In genomic region chr3:157321081-157321573, GRCm38 (mm10) we compare ENCODE assay signal across 14 mouse cellular contexts.
DNase-seq lines count a peak whose midpoint lies in the region; ATAC-seq and TF ChIP-seq lines count a peak whose summit lies in the region.
"Had no signal": no experiment of that assay in that cellular context is flagged by ENCODE, and none has a peak within 500 bp of the region (broad histone marks: within the 10 kb centered on the region; RNA-seq: fewer than 3 reads in every experiment).

No protein-coding gene starts in this region.

- H3K27ac ChIP-seq in ES-Bruce4 (ENCODE audit: insufficient read depth, low read length) = peak overlapping the region; percentile 98
- H3K27ac ChIP-seq in forebrain, postnatal 0 days (ENCODE audit: low read depth, low read length) = no peak overlapping the region
- H3K27ac ChIP-seq in midbrain, embryonic 14.5 days (replicated peaks; ENCODE audit: low read depth, low read length) = 0 out of 2 replicates have a peak overlapping the region, but pooled peaks have one; percentile 49
- H3K27ac ChIP-seq: embryonic facial prominence, embryonic 15.5 days; limb, embryonic 10.5 days had no signal

- no peak overlapping the region for H3K4me3 ChIP-seq in ES-Bruce4 (ENCODE audit: low read depth, low read length)
- no peak overlapping the region for H3K4me3 ChIP-seq in forebrain, postnatal 0 days (ENCODE audit: low read depth, low read length)
- no peak overlapping the region for H3K4me3 ChIP-seq in midbrain, embryonic 14.5 days (replicated peaks; ENCODE audit: low read depth, low read length)
- H3K4me3 ChIP-seq: embryonic facial prominence, embryonic 15.5 days; limb, embryonic 10.5 days had no signal

- WGBS in forebrain, postnatal 0 days = 5% methylated on average over 1 of the region's 1 CpGs
- 3% methylated on average over 1 of the region's 1 CpGs for WGBS in midbrain, embryonic 14.5 days

- no peaks in the 10 kb centered on the region for H3K9me3 ChIP-seq in ES-Bruce4 (replicated peaks; ENCODE audit: control insufficient read depth, insufficient read depth, low read length, poor library complexity, severe bottlenecking)
- no peaks in the 10 kb centered on the region for H3K9me3 ChIP-seq in forebrain, postnatal 0 days (ENCODE audit: low read length)
- no peaks in the 10 kb centered on the region for H3K9me3 ChIP-seq in midbrain, embryonic 14.5 days (ENCODE audit: control insufficient read depth, low read length)
- H3K9me3 ChIP-seq: embryonic facial prominence, embryonic 15.5 days; limb, embryonic 10.5 days had no signal

- H3K4me1 ChIP-seq in ES-Bruce4 (ENCODE audit: control insufficient read depth, insufficient read depth, low read length) = no peaks in the 10 kb centered on the region
- peaks cover 7% of the 10 kb centered on the region for H3K4me1 ChIP-seq in forebrain, postnatal 0 days (ENCODE audit: insufficient read depth)
- peaks cover 9% of the 10 kb centered on the region; the same call in 1 of the 2 replicates for H3K4me1 ChIP-seq in midbrain, embryonic 14.5 days (ENCODE audit: control insufficient read depth, insufficient read depth, low read length)
- H3K4me1 ChIP-seq: embryonic facial prominence, embryonic 15.5 days; limb, embryonic 10.5 days had no signal

- H3K4me2 ChIP-seq in forebrain, postnatal 0 days (ENCODE audit: low read depth) = no peak overlapping the region
- no peak overlapping the region for H3K4me2 ChIP-seq in midbrain, embryonic 14.5 days (ENCODE audit: low read length)
- H3K4me2 ChIP-seq: embryonic facial prominence, embryonic 15.5 days had no signal

- TF ChIP-seq POLR2A in ES-Bruce4 (IDR thresholded peaks at IDR 0.05; ENCODE audit: insufficient read depth, low read length) = no peak

- no peak for TF ChIP-seq CTCF in ES-Bruce4 (IDR thresholded peaks at IDR 0.05; ENCODE audit: low read depth, low read length)
- TF ChIP-seq CTCF in forebrain, postnatal 0 days (IDR thresholded peaks at IDR 0.05; ENCODE audit: low read depth) = no peak

- DNase-seq in embryo, embryonic 10 days (ENCODE audit: low spot score) = peak; percentile 84
- DNase-seq in forebrain, postnatal 0 days = peak; percentile 8
- peak; percentile 61 for DNase-seq in midbrain, embryonic 14.5 days
- no peak for DNase-seq in urinary bladder, postnatal 36 days (ENCODE audit: low spot score in 2 of 2)
- no peak for DNase-seq in kidney, adult 8-10 months
- no peak for DNase-seq in cerebellum, adult 11 months
- DNase-seq in spleen, postnatal 10 days (ENCODE audit: low spot score in 2 of 2) = no peak
- DNase-seq: gastrocnemius, postnatal 36 days; heart, postnatal 14 days; kidney, postnatal 10 days; lung, adult 18-20 months had no signal

- H3K9ac ChIP-seq in ES-Bruce4 (ENCODE audit: low read depth, poor library complexity, severe bottlenecking) = no peak overlapping the region
- H3K9ac ChIP-seq in forebrain, postnatal 0 days = no peak overlapping the region
- no peak overlapping the region for H3K9ac ChIP-seq in midbrain, embryonic 14.5 days (replicated peaks; ENCODE audit: low read length)
- H3K9ac ChIP-seq: embryonic facial prominence, embryonic 15.5 days had no signal

- no peaks in the 10 kb centered on the region for H3K36me3 ChIP-seq in ES-Bruce4 (ENCODE audit: control insufficient read depth, insufficient read depth, low read length, poor library complexity, severe bottlenecking)
- no peaks in the 10 kb centered on the region for H3K36me3 ChIP-seq in forebrain, postnatal 0 days (ENCODE audit: insufficient read depth)
- no peaks in the 10 kb centered on the region for H3K36me3 ChIP-seq in midbrain, embryonic 14.5 days (ENCODE audit: control insufficient read depth, insufficient read depth, low read length)
- H3K36me3 ChIP-seq: embryonic facial prominence, embryonic 15.5 days; limb, embryonic 10.5 days had no signal

- ATAC-seq in forebrain, postnatal 0 days = peak; percentile 53
- no peak for ATAC-seq in midbrain, embryonic 14.5 days (ENCODE audit: low FRiP score, low TSS enrichment)

- H3K27me3 ChIP-seq in ES-Bruce4 (ENCODE audit: control insufficient read depth, insufficient read depth, low read length, poor library complexity, severe bottlenecking) = no peaks in the 10 kb centered on the region
- no peaks in the 10 kb centered on the region for H3K27me3 ChIP-seq in forebrain, postnatal 0 days (ENCODE audit: insufficient read depth, low read length)
- H3K27me3 ChIP-seq in midbrain, embryonic 14.5 days (ENCODE audit: control insufficient read depth, insufficient read depth, low read length) = peaks cover 41% of the 10 kb centered on the region
- H3K27me3 ChIP-seq: embryonic facial prominence, embryonic 15.5 days had no signal

- peak; percentile 61 for TF ChIP-seq EP300 in ES-Bruce4 (IDR thresholded peaks at IDR 0.05; ENCODE audit: insufficient read depth, low read depth, low read length)

Comparison
In these comparisons a context has a peak if more than half of its experiments do, and no peak if none do; other contexts are left out.
1. DNase-seq: peak in embryo, embryonic 10 days (single experiment), forebrain, postnatal 0 days (single experiment) and midbrain, embryonic 14.5 days (single experiment); none in urinary bladder, postnatal 36 days (0 of 2), kidney, adult 8-10 months (0 of 2), cerebellum, adult 11 months (single experiment) and spleen, postnatal 10 days (0 of 2).